Mouse (Mus musculus) MEL (cell line): ENCODE data around the gene Klrk1.
"Not testable (repeated sequence)": the region's sequence is repeated elsewhere in the genome, so short reads cannot be mapped to it uniquely, and the experiment has no call there.

Source experiments
- CTCF ChIP-seq, 3 experiments: IDR thresholded peaks in 2 of 3; conservative IDR thresholded peaks in 1 of 3; 2 replicates each; pipeline ENCODE4 v1.5.1; 2011 to 2012; ENCODE audit warnings: low read length in 3 of 3, low read depth in 2 of 3, mild to moderate bottlenecking in 2 of 3, improper control_type of control experiment in 1 of 3, inconsistent platforms in 1 of 3, mixed read lengths in 1 of 3, moderate library complexity in 1 of 3; ENCODE audit not compliant: control insufficient read depth in 1 of 3, insufficient read depth in 1 of 3, poor library complexity in 1 of 3, severe bottlenecking in 1 of 3
- E2F4 ChIP-seq: IDR thresholded peaks from 2 replicates; pipeline ENCODE4 v1.6.1; 2011; ENCODE audit warnings: low read depth, low read length, improper control_type of control experiment, borderline replicate concordance
- GATA1 ChIP-seq: IDR thresholded peaks from 2 replicates; pipeline ENCODE4 v1.6.1; 2011; ENCODE audit warnings: low read depth, low read length, improper control_type of control experiment
- MAX ChIP-seq: IDR thresholded peaks from 2 replicates; pipeline ENCODE4 v1.6.1; 2011; ENCODE audit warnings: low read length, improper control_type of control experiment
- POLR2A ChIP-seq, 2 experiments: IDR thresholded peaks; 2 replicates each; pipeline ENCODE4 v1.6.1; 2011 to 2012; ENCODE audit warnings: low read length in 2 of 2, mild to moderate bottlenecking in 2 of 2, control low read depth in 1 of 2, improper control_type of control experiment in 1 of 2, low read depth in 1 of 2, moderate library complexity in 1 of 2; ENCODE audit not compliant: control insufficient read depth in 1 of 2, insufficient read depth in 1 of 2, poor library complexity in 1 of 2
- POLR2AphosphoS2 ChIP-seq: IDR thresholded peaks from 2 replicates; pipeline ENCODE4 v1.6.1; 2011; ENCODE audit warnings: low read length, improper control_type of control experiment
- USF2 ChIP-seq, 2 experiments: IDR thresholded peaks; 2 replicates each; pipeline ENCODE4 v1.6.1; 2011 to 2012; ENCODE audit warnings: improper control_type of control experiment in 2 of 2, low read length in 2 of 2, borderline replicate concordance in 1 of 2, inconsistent platforms in 1 of 2, low read depth in 1 of 2, mild to moderate bottlenecking in 1 of 2; ENCODE audit not compliant: insufficient read depth in 1 of 2
- ZC3H11A ChIP-seq: IDR thresholded peaks from 2 replicates; pipeline ENCODE4 v1.6.1; 2012; ENCODE audit warnings: low read depth, mild to moderate bottlenecking, inconsistent platforms, low read length, improper control_type of control experiment
- ZKSCAN1 ChIP-seq: IDR thresholded peaks from 2 replicates; pipeline ENCODE4 v1.6.1; 2012; ENCODE audit warnings: low read depth, mild to moderate bottlenecking, inconsistent platforms, low read length, improper control_type of control experiment, moderate library complexity

DNA sequence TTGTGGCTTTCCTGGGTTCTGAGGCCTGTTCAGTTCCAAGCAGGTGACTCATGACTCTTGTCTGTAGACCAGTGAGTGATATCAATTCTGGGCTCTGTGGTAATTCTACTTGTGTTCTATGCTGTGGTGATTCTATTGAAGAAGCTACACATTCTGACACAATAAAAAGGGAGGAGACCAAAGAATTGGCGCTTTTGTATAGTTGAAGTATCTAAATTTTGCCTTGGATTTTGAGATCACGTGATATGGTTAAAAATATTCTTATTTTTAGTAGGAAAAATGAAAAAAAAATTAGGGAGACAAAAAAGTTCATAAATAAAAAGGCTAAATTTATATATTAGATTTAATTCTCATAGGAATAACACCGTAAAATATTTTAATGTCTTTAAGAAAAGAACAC is 19.6 kb upstream of the Klrk1 start, which contains the start of gene Klrc3:
- not testable (repeated sequence) for TF ChIP-seq ZC3H11A; ZKSCAN1; POLR2A (IDR thresholded peaks at IDR 0.05; ENCODE audit: control insufficient read depth in 1 of 2, insufficient read depth in 1 of 2, low read depth in 1 of 2, low read length in 2 of 2, poor library complexity in 1 of 2); E2F4; GATA1; CTCF (IDR thresholded peaks at IDR 0.05 in 2 of 3, conservative IDR thresholded peaks at IDR 0.05 in 1 of 3; ENCODE audit: control insufficient read depth in 1 of 3, insufficient read depth in 1 of 3, low read depth in 2 of 3, low read length in 3 of 3, poor library complexity in 1 of 3, severe bottlenecking in 1 of 3); MAX; USF2 (IDR thresholded peaks at IDR 0.05; ENCODE audit: borderline replicate concordance in 1 of 2, insufficient read depth in 1 of 2, low read depth in 1 of 2, low read length in 2 of 2); POLR2AphosphoS2
